Mouse (Mus musculus): ENCODE data around the gene Nedd9. TPM values are rescaled to one million over a fixed set of nuclear protein-coding genes. Genes with fewer than 3 reads are reported as not detected.

The Nedd9 gene
- total and polyA plus RNA-seq, 2 experiments from 2014 or later, result 7.8 to 19.7 TPM

DNA sequence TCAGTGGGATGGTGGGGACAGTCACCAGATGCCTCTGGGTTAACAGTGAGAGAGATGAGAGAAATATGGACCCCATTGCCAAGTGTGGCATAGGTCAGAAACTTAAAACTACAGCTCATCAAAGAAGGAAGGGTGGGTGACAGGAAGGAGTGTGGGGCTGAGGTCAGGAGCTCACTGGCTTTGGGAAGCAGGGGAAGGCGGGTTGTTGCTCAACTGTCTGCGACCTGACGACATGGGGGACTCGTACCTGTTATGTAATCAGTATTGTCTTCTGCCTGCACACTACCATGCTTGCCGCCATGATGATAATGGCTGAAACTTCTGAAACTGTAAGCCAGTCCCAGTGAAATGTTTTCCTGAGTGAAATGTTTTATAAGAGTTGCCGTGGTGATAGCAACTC, 54.0 kb downstream of the Nedd9 start:
- Histone ChIP-seq H3K36me3 (ENCODE audit: insufficient read depth, low read length) (no peaks in the 10 kb centered on the region), H3K4me1 (ENCODE audit: insufficient read depth, low read length) (no peaks in the 10 kb centered on the region), H3K9ac (replicated peaks; ENCODE audit: low read length, poor library complexity, severe bottlenecking) (no peak overlapping the region), H3K4me3 (ENCODE audit: low read depth, low read length) (no peak overlapping the region), H3K4me2 (ENCODE audit: low read depth, low read length, poor library complexity, severe bottlenecking) (no peak overlapping the region), H3K27me3 (ENCODE audit: insufficient read depth, low read length) (no peaks in the 10 kb centered on the region), H3K9me3 (ENCODE audit: low read length) (no peaks in the 10 kb centered on the region), H3K27ac (ENCODE audit: low read depth, low read length) (no peak overlapping the region)
- TF ChIP-seq CTCF (IDR thresholded peaks at IDR 0.05), result no peak
- DNase-seq (ENCODE audit: low spot score) (no peak), ATAC-seq (ENCODE audit: low FRiP score) (no peak)
- 85% methylated on average over 6 of the region's 6 CpGs for WGBS

DNA sequence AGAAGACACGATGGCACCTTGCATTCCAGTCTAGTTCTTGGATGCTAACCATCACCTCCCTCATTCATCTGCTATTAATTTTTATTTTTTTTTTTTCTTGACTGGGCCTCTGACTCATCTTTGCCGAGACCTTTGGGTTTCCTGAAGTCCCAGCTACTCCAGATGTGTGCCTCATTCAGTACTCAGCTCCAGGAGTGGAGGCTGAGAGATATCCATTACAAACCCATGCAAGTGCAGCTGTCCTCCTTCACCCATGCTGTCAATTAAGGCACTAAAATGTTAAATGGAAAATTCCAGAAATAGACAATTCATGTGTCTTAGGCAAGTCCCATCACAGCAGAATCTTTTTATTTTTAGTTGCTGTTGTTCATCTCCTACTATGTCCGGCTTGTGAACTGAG, 55.4 kb downstream of the Nedd9 start:
- WGBS, result 89% methylated on average over 3 of the region's 3 CpGs
- no peak overlapping the region for H3K9ac ChIP-seq (replicated peaks; ENCODE audit: low read length, poor library complexity, severe bottlenecking)
- H3K9me3 ChIP-seq (ENCODE audit: low read length), result no peaks in the 10 kb centered on the region
- DNase-seq (ENCODE audit: low spot score) (no peak), ATAC-seq (ENCODE audit: low FRiP score) (no peak)
- no peaks in the 10 kb centered on the region for H3K36me3 ChIP-seq (ENCODE audit: insufficient read depth, low read length)
- no peak overlapping the region for H3K4me2 ChIP-seq (ENCODE audit: low read depth, low read length, poor library complexity, severe bottlenecking)
- no peak overlapping the region for H3K27ac ChIP-seq (ENCODE audit: low read depth, low read length)
- H3K27me3 ChIP-seq (ENCODE audit: insufficient read depth, low read length), result no peaks in the 10 kb centered on the region
- no peak overlapping the region for H3K4me3 ChIP-seq (ENCODE audit: low read depth, low read length)
- TF ChIP-seq CTCF (IDR thresholded peaks at IDR 0.05), result no peak
- no peaks in the 10 kb centered on the region for H3K4me1 ChIP-seq (ENCODE audit: insufficient read depth, low read length)

DNA sequence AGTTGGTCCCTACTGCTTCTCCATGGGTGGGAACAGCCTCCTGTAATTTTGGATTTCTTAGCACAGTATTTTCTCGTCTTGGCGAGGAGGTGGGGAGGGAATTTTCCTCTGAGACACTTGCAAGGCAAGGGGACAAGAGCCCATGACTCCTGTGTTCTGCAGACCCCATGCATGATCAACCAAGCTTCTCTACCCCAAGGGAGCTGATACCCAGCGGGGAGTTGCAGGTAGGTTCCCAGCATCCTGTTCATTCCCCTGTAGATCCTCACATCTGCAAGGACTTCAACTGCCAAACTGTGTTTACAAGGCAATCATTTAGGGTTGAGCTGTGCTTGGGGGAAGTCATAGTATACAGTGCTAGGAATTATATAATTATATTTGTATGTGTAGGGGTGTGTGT, 60.1 kb downstream of the Nedd9 start:
- no peaks in the 10 kb centered on the region for H3K27me3 ChIP-seq (ENCODE audit: insufficient read depth, low read length)
- no peak overlapping the region for H3K27ac ChIP-seq (ENCODE audit: low read depth, low read length)
- ATAC-seq (ENCODE audit: low FRiP score), result no peak
- H3K4me1 ChIP-seq (ENCODE audit: insufficient read depth, low read length), result no peaks in the 10 kb centered on the region
- no peak overlapping the region for H3K4me2 ChIP-seq (ENCODE audit: low read depth, low read length, poor library complexity, severe bottlenecking)
- TF ChIP-seq CTCF (IDR thresholded peaks at IDR 0.05), result no peak
- H3K9ac ChIP-seq (replicated peaks; ENCODE audit: low read length, poor library complexity, severe bottlenecking), result no peak overlapping the region
- no peaks in the 10 kb centered on the region for H3K9me3 ChIP-seq (ENCODE audit: low read length)
- 93% methylated on average over 3 of the region's 3 CpGs for WGBS
- H3K4me3 ChIP-seq (ENCODE audit: low read depth, low read length), result no peak overlapping the region
- no peak for DNase-seq (ENCODE audit: low spot score)
- no peaks in the 10 kb centered on the region for H3K36me3 ChIP-seq (ENCODE audit: insufficient read depth, low read length)

DNA sequence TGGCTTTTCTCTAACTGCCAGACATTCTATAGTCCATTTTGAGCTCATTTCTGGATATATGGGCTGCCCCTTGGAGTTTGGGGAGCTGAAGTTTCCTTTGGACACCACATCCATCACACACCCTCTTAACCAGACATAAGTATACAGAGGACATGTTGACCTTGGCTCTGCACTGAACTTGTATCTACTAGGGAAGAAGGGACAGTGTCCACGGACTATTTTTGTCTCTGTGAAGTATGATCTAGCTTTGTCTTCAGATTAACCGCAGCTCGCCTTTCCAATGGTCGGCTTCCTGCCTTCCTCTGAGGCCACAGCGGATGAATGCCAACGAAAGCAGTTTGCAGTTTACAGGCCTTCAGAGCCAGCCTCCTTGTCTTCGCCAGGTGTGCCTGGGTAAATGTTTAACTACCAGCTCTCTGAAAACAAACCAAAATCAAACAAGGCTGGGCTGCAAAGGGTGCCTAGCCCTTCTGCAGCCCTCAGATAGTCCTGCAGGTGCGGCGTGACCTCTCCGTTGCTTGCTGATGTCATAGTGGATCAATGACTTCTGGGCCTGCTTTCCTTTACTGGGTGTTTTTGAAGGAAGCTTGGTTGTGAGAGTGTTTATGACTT, 63.6 kb downstream of the Nedd9 start:
- WGBS, result 89% methylated on average over 10 of the region's 10 CpGs
- H3K36me3 ChIP-seq (ENCODE audit: insufficient read depth, low read length), result no peaks in the 10 kb centered on the region
- H3K4me2 ChIP-seq (ENCODE audit: low read depth, low read length, poor library complexity, severe bottlenecking), result no peak overlapping the region
- no peaks in the 10 kb centered on the region for H3K9me3 ChIP-seq (ENCODE audit: low read length)
- H3K27ac ChIP-seq (ENCODE audit: low read depth, low read length), result no peak overlapping the region
- DNase-seq (ENCODE audit: low spot score) (no peak), ATAC-seq (ENCODE audit: low FRiP score) (no peak)
- no peak overlapping the region for H3K4me3 ChIP-seq (ENCODE audit: low read depth, low read length)
- no peak for TF ChIP-seq CTCF (IDR thresholded peaks at IDR 0.05)
- H3K4me1 ChIP-seq (ENCODE audit: insufficient read depth, low read length), result no peaks in the 10 kb centered on the region
- H3K9ac ChIP-seq (replicated peaks; ENCODE audit: low read length, poor library complexity, severe bottlenecking), result no peak overlapping the region
- H3K27me3 ChIP-seq (ENCODE audit: insufficient read depth, low read length), result no peaks in the 10 kb centered on the region

DNA sequence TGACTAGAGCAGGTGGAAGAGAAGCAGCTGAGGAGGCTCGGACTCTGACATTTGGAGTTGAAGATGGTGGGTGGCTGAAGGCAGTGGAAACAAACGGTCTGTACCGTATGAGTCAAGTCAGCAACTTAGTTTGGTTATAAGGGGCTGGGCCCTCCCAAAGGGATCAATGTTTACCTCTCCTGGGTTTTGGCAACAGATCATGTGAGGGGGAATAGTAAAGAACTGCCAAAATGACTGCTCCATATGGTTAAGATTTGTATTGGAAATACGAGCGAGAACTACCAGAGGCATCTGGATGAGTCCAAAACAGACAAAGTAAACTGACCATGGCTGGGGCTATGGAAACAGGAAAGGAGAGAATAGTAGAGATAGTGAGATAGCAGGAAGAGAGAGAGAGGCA, 64.6 kb downstream of the Nedd9 start:
- no peak for TF ChIP-seq CTCF (IDR thresholded peaks at IDR 0.05)
- Histone ChIP-seq H3K36me3 (ENCODE audit: insufficient read depth, low read length) (no peaks in the 10 kb centered on the region), H3K4me2 (ENCODE audit: low read depth, low read length, poor library complexity, severe bottlenecking) (no peak overlapping the region), H3K4me3 (ENCODE audit: low read depth, low read length) (no peak overlapping the region), H3K27ac (ENCODE audit: low read depth, low read length) (no peak overlapping the region), H3K9me3 (ENCODE audit: low read length) (no peaks in the 10 kb centered on the region), H3K9ac (replicated peaks; ENCODE audit: low read length, poor library complexity, severe bottlenecking) (no peak overlapping the region), H3K4me1 (ENCODE audit: insufficient read depth, low read length) (no peaks in the 10 kb centered on the region), H3K27me3 (ENCODE audit: insufficient read depth, low read length) (no peaks in the 10 kb centered on the region)
- WGBS, result 92% methylated on average over 5 of the region's 5 CpGs
- no peak for DNase-seq (ENCODE audit: low spot score)
- ATAC-seq (ENCODE audit: low FRiP score), result no peak

DNA sequence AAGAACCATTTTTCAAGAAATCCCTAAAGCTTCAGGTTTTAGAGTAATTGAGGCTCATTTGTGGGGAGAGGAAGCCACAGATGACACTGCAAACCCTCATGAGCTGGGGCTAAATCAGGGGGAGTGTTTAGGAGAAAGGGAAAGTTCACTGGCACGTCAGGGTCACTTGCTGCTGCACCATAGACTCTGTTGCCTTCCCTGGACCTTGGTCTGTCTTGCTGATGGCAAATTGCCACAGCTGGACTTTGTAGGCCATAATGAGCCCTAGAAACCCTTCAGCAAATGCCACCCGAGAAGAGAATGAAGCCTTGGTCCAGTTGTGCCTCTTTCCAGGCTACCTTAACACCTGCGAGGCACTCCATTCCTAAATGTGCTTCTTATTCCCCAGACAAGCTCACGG, 66.8 kb downstream of the Nedd9 start:
- no peak overlapping the region for H3K4me2 ChIP-seq (ENCODE audit: low read depth, low read length, poor library complexity, severe bottlenecking)
- no peak for TF ChIP-seq CTCF (IDR thresholded peaks at IDR 0.05)
- no peaks in the 10 kb centered on the region for H3K27me3 ChIP-seq (ENCODE audit: insufficient read depth, low read length)
- H3K4me3 ChIP-seq (ENCODE audit: low read depth, low read length), result no peak overlapping the region
- H3K27ac ChIP-seq (ENCODE audit: low read depth, low read length), result no peak overlapping the region
- H3K9ac ChIP-seq (replicated peaks; ENCODE audit: low read length, poor library complexity, severe bottlenecking), result no peak overlapping the region
- WGBS, result 83% methylated on average over 4 of the region's 4 CpGs
- no peak for ATAC-seq (ENCODE audit: low FRiP score)
- no peaks in the 10 kb centered on the region for H3K36me3 ChIP-seq (ENCODE audit: insufficient read depth, low read length)
- H3K4me1 ChIP-seq (ENCODE audit: insufficient read depth, low read length), result no peaks in the 10 kb centered on the region
- no peaks in the 10 kb centered on the region for H3K9me3 ChIP-seq (ENCODE audit: low read length)
- no peak for DNase-seq (ENCODE audit: low spot score)
